Mouse (Mus musculus) brain, embryonic 14.5 days (tissue): Measurements from ENCODE around the gene Rfwd3. TPM values are rescaled to one million over a fixed set of nuclear protein-coding genes. Genes with fewer than 3 reads are reported as not detected.
"Not testable (repeated sequence)": the region's sequence is repeated elsewhere in the genome, so short reads cannot be mapped to it uniquely, and the experiment has no call there.

Source experiments
- DNase-seq: peaks from one replicate; pipeline ENCODE4 v3.0.0-alpha.2; 2011; ENCODE audit warnings: low read depth
- CTCF ChIP-seq: fragments of 200-500 bp; IDR thresholded peaks from 2 replicates; pipeline ENCODE4 v1.5.1; 2012; ENCODE audit warnings: inconsistent platforms, mild to moderate bottlenecking, moderate library complexity, borderline replicate concordance; ENCODE audit not compliant: insufficient read depth, insufficient read length; ENCODE audit errors: extremely low read depth
- POLR2A ChIP-seq: fragments of 200-500 bp; IDR thresholded peaks from 2 replicates; pipeline ENCODE4 v1.6.1; 2012; ENCODE audit warnings: mild to moderate bottlenecking, inconsistent platforms, borderline replicate concordance; ENCODE audit not compliant: poor library complexity, insufficient read depth, insufficient read length, severe bottlenecking; ENCODE audit errors: extremely low read depth
- polyA plus RNA-seq: library from polyadenylated mRNA; depleted of rRNA; stranded (reverse); fragments of >200 nt; gene quantifications from 2 replicates; pipeline ENCODE4 v1.2.3, GENCODE M21; 2012

The Rfwd3 gene
- polyA plus RNA-seq, 1 experiment, result 22.9 TPM

DNA sequence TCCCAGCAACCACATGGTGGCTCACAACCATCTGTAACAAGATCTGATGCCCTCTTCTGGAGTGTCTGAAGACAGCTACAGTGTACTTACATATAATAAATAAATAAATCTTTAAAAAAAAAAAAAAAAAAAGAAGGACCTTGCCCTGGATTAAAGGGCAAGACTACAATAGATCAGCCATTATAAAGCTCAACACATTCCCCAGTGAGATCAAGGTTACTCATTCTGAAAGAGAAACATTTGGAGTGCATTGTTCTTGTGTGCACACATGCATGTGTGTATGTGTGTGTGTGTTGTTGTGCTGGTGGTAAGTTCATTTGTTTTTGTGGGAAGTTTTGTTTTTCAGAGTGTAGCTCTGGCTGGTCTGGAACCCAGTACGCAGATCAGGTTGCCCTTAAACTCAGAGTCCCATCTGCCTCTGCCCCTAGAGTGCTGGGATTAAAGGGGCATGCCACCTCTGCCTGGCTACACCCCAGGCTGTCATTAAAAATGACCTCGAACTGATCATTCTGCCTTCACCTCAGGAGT lies 35.3 kb downstream of the Rfwd3 start:
- DNase-seq, result no peak
- no peak for TF ChIP-seq CTCF
- TF ChIP-seq POLR2A, result no peak

DNA sequence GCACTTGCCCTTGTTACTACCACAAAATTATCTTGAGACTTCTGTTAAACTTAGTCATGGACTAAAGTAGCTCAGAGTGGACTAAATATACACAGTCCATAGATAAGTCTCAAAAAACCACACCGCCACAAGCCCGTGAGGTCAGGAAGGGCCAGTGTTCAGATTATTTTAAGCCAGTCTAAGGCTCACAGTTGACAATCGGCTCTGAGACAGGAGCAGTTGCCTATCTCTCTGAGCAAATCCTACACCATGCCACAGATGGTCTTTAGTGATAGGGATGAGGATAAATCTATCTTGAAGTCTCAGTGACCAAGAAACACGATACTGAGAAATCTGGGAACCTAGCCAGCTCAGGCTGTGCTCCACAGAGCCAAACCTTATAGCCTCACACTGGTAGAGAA lies 38.0 kb downstream of the Rfwd3 start:
- no peak for DNase-seq
- TF ChIP-seq POLR2A (no peak), CTCF (no peak)

GRCm38 (mm10) chr8:111260251-111260650 lies 39.8 kb downstream of the Rfwd3 start:
- TF ChIP-seq CTCF (no peak), POLR2A (no peak)
- DNase-seq, result no peak

GRCm38 (mm10) chr8:111259408-111259741 lies 40.6 kb downstream of the Rfwd3 start:
- no peak for DNase-seq
- TF ChIP-seq CTCF, result no peak
- no peak for TF ChIP-seq POLR2A

- peak; percentile 97 for DNase-seq
Observed at GRCm38 (mm10) chr8:111258631-111259407, 41.2 kb downstream of the Rfwd3 start, which contains the start of gene Glg1. TSS of gene Glg1 (minus strand) at chr8:111259216.

GRCm38 (mm10) chr8:111258010-111258630 lies 41.9 kb downstream of the Rfwd3 start:
- no peak for TF ChIP-seq CTCF
- TF ChIP-seq POLR2A, result no peak
- no peak for DNase-seq

More at GRCm38 (mm10) chr8:111258631-111259407, 41.2 kb downstream of the Rfwd3 start, which contains the start of gene Glg1:
- TF ChIP-seq POLR2A (peak; percentile 92), CTCF (no peak)

GRCm38 (mm10) chr8:111252487-111253112 lies 47.4 kb downstream of the Rfwd3 start:
- DNase-seq, result no peak
- no peak for TF ChIP-seq POLR2A
- TF ChIP-seq CTCF, result no peak

DNA sequence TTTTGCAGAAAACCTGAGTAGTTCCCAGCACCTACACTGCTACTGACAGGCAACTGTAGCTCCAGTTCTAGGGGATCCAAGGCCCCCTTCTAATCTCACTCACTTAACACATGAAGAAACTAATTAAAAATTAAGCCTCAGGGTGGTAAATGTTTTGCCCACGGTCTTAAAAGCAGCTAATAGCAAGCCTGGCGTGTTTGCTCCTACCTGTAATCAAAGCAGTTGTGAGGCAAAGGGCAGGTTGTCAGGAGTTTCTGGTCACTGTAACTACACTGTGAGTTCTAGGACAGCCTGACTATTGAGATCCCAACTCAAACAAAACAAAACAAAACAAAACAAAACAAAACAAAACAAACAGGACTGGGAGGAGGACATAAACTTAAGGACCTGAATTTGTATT lies 49.9 kb downstream of the Rfwd3 start:
- DNase-seq, result no peak
- TF ChIP-seq POLR2A (no peak), CTCF (no peak)

DNA sequence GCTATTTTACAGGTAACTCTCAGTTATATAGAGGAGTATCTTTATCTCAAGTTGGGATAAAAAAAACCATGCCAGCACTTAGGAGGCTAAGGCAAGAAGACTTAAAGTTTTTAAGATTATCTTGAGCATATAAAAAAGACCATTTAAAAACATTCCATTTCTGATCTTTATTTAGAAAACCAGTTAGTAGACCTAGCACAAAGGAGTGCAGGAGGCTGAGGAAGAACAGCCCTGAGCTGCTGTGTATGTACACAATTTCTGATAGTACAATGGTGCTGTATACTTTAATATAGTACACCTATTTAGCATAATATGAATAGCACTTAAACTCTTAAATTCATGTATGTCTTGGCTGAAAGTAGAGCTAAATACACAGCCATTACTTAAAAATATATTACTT lies 51.9 kb downstream of the Rfwd3 start:
- TF ChIP-seq POLR2A, result no peak
- TF ChIP-seq CTCF, result no peak

DNA sequence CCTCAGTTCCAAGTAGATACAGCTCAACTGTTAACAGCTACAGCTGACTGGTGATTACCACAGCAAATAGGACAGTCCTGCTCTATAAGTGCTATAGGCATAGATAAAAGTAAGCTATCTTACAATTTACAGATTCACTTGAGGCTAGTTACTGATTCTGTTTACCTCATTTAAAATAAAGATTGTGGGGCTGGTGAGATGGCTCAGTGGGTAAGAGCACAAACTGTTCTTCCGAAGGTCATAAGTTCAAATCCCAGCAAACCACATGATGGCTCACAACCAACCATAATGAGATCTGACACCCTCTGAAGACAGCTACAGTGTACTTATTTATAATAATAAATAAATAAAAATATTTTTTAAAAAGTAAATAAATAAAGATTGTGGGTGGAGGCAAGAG lies 53.2 kb downstream of the Rfwd3 start:
- not testable (repeated sequence) for DNase-seq

More for the DNA sequence above, 51.9 kb downstream of the Rfwd3 start:
- DNase-seq, result no peak

GRCm38 (mm10) chr8:111246287-111246830 lies 53.7 kb downstream of the Rfwd3 start:
- TF ChIP-seq POLR2A, result no peak
- no peak for TF ChIP-seq CTCF
- no peak for DNase-seq

DNA sequence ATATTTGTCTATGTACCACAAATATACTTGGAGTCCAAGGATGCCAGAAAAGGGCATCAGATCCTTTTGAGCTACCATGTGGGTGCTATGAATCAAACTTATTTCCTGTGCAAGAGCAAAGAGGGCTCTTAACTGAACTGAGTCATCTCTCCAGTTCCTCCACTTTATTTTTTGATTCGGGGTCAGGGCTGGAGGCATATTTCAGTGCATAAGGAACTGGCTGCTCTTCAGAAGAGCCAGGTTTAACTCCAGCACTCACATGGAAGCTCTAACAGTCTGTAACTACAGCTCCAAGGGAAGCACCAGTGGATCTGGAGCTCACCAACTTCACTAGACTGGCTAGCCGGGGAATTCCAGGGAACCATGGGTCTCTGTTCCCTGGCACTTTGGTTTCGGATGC lies 62.7 kb downstream of the Rfwd3 start:
- TF ChIP-seq CTCF (no peak), POLR2A (no peak)
- DNase-seq, result no peak
